In the genomic region with DNA sequence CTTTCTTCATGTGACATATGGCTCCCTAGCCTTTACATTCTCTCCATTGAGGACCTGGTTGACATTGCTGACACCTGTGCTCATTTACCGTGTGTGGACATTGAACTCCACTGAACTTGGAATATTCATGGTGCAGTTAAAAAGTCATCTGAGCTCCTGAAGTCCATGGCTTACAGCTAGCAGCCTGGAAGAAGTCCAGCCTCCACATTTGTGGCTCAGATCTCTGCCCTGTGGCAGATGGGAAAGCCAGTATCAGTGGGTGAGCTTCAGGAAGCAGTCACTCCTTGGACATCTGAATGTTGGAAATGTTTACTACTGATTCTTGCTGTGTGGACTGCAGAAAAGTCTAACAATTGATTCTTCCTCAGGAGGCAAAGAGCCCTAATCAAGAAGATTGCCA, we compare ENCODE assay signal across 24 mouse cellular contexts. TPM values are rescaled to one million over a fixed set of nuclear protein-coding genes. Genes with fewer than 3 reads are reported as not detected.
A peak's percentile ranks its signal among the peaks of the same experiment; 100 is the strongest.
DNase-seq lines count a peak whose midpoint lies in the region; ATAC-seq and TF ChIP-seq lines count a peak whose summit lies in the region.
"Had no signal": no experiment of that assay in that cellular context is flagged by ENCODE, and none has a peak within 500 bp of the region (broad histone marks: within the 10 kb centered on the region; RNA-seq: fewer than 3 reads in every experiment).

No protein-coding gene starts in this region.

- H3K36me3 ChIP-seq in kidney, embryonic 14.5 days (ENCODE audit: control insufficient read depth, insufficient read depth, low read length): peaks cover 7% of the 10 kb centered on the region; the same call in 1 of the 2 replicates
- H3K36me3 ChIP-seq in intestine, postnatal 0 days (ENCODE audit: control insufficient read depth, insufficient read depth): peaks cover 6% of the 10 kb centered on the region
- H3K36me3 ChIP-seq: stomach, embryonic 15.5 days had no signal

- peak; percentile 1 for DNase-seq in CD4-positive, CD25-positive, alpha-beta regulatory T cell, adult 2 months (ENCODE audit: low read depth, low spot score)
- peak; percentile 31 for DNase-seq in kidney, adult 9 months
- peak; percentile 92 for DNase-seq in cerebellum, adult 11-12 months
- peak; percentile 80 to 88 for DNase-seq in cerebellum, postnatal 14 days
- DNase-seq in adrenal gland, postnatal 25 days: no peak
- DNase-seq: adrenal gland, postnatal 10 days; gastrocnemius, postnatal 36 days; lung, embryonic 14.5 days; lung, postnatal 4 days; right cerebral cortex, postnatal 25 days; thymus, adult 18-20 months; thymus, postnatal 4 days had no signal

- TF ChIP-seq CTCF in intestine, postnatal 0 days (IDR thresholded peaks at IDR 0.05; ENCODE audit: low read depth): no peak

- H3K27me3 ChIP-seq in kidney, embryonic 14.5 days (ENCODE audit: control insufficient read depth, insufficient read depth, low read length): no peaks in the 10 kb centered on the region
- H3K27me3 ChIP-seq in intestine, postnatal 0 days (replicated peaks; ENCODE audit: control insufficient read depth, insufficient read depth, low read length): no peaks in the 10 kb centered on the region
- H3K27me3 ChIP-seq: embryonic facial prominence, embryonic 13.5 days; limb, embryonic 12.5 days; stomach, embryonic 15.5 days had no signal

- no peak overlapping the region for H3K4me3 ChIP-seq in kidney, embryonic 14.5 days (ENCODE audit: low read length)
- no peak overlapping the region for H3K4me3 ChIP-seq in intestine, postnatal 0 days (ENCODE audit: low read depth, low read length)

- peaks cover 7% of the 10 kb centered on the region; the same call in 1 of the 2 replicates for H3K4me1 ChIP-seq in kidney, embryonic 14.5 days (ENCODE audit: control insufficient read depth, insufficient read depth, low read length)
- 0 out of 2 replicates have a peak, but pooled peaks cover 6% of the 10 kb centered on the region for H3K4me1 ChIP-seq in intestine, postnatal 0 days (replicated peaks; ENCODE audit: control insufficient read depth, insufficient read depth, low read length)

- H3K9me3 ChIP-seq in kidney, embryonic 14.5 days (ENCODE audit: control insufficient read depth, low read length): no peaks in the 10 kb centered on the region
- no peaks in the 10 kb centered on the region for H3K9me3 ChIP-seq in intestine, postnatal 0 days (ENCODE audit: control insufficient read depth)
- H3K9me3 ChIP-seq: embryonic facial prominence, embryonic 13.5 days; G1E; hindbrain, embryonic 10.5 days; limb, embryonic 12.5 days; midbrain, embryonic 10.5 days; stomach, embryonic 15.5 days had no signal

- no peak for ATAC-seq in CD4-positive, CD25-positive, alpha-beta regulatory T cell, adult 4 months
- no peak for ATAC-seq in kidney, embryonic 14.5 days (ENCODE audit: low FRiP score, low TSS enrichment)
- ATAC-seq in intestine, postnatal 0 days: no peak
- ATAC-seq: activated CD4-positive, CD25-positive, alpha-beta regulatory T cell, adult 4 months had no signal

- WGBS in kidney, embryonic 14.5 days: 76% methylated on average over 1 of the region's 1 CpGs
- WGBS in intestine, postnatal 0 days: 56% methylated on average over 1 of the region's 1 CpGs

- H3K27ac ChIP-seq in kidney, embryonic 14.5 days (ENCODE audit: low read depth, low read length): no peak overlapping the region
- H3K27ac ChIP-seq in intestine, postnatal 0 days (ENCODE audit: low read depth, low read length): no peak overlapping the region
- H3K27ac ChIP-seq: embryonic facial prominence, embryonic 13.5 days; hindbrain, embryonic 10.5 days; limb, embryonic 12.5 days; stomach, embryonic 15.5 days had no signal

- no peak overlapping the region for H3K9ac ChIP-seq in kidney, embryonic 14.5 days (ENCODE audit: low read depth, low read length)
- H3K9ac ChIP-seq in intestine, postnatal 0 days (ENCODE audit: low read depth, low read length): no peak overlapping the region
- H3K9ac ChIP-seq: embryonic facial prominence, embryonic 13.5 days; limb, embryonic 12.5 days; lung, embryonic 14.5 days; stomach, embryonic 15.5 days had no signal

- no peak overlapping the region for H3K4me2 ChIP-seq in kidney, embryonic 14.5 days (replicated peaks; ENCODE audit: low read depth, low read length)
- H3K4me2 ChIP-seq in intestine, postnatal 0 days (replicated peaks; ENCODE audit: low read depth): no peak overlapping the region
- H3K4me2 ChIP-seq: lung, embryonic 14.5 days; stomach, embryonic 15.5 days had no signal

RNA-seq across cellular contexts. Expression of a gene that starts 1.2 kb away (rescaled TPM):
- 100 to 1,000 TPM; 149 to 151 TPM for polyA plus RNA-seq in CD4-positive, CD25-positive, alpha-beta regulatory T cell, adult 4 months (2017; shearing (Covaris generic))
- polyA plus RNA-seq in kidney, embryonic 14.5 days (2014; fragmentation: Nextera tagmentation; extraction: Ambion mirVana): 48.0 and 53.6 TPM in 2 replicates
- polyA plus RNA-seq in intestine, postnatal 0 days (2015; fragmentation: Nextera tagmentation; extraction: Ambion mirVana): 40.5 and 42.0 TPM in 2 replicates
- 48.2 and 51.3 TPM in 2 replicates for total RNA-seq in adrenal gland, postnatal 25 days (2021)

RNA-seq across cellular contexts. Expression of a gene that starts 29.9 kb away (rescaled TPM):
- polyA plus RNA-seq in CD4-positive, CD25-positive, alpha-beta regulatory T cell, adult 4 months (2017; shearing (Covaris generic)): under 1 TPM; 0.35 to 0.42 TPM
- 0.53 and 0.93 TPM in 2 replicates for polyA plus RNA-seq in kidney, embryonic 14.5 days (2014; fragmentation: Nextera tagmentation; extraction: Ambion mirVana)
- polyA plus RNA-seq in intestine, postnatal 0 days (2015; fragmentation: Nextera tagmentation; extraction: Ambion mirVana): 0.47 and 0.50 TPM in 2 replicates
- total RNA-seq in adrenal gland, postnatal 25 days (2021): not detected in 2 replicates
- total RNA-seq: gastrocnemius, postnatal 36 days; layer of hippocampus, postnatal 14 days; midbrain, postnatal 0 days had no signal

RNA-seq across cellular contexts. Expression of a gene that starts 30.2 kb away (rescaled TPM):
- polyA plus RNA-seq in CD4-positive, CD25-positive, alpha-beta regulatory T cell, adult 4 months (2017; shearing (Covaris generic)): 10 to 100 TPM; 11.0 to 15.5 TPM
- 6.1 and 6.5 TPM in 2 replicates for polyA plus RNA-seq in kidney, embryonic 14.5 days (2014; fragmentation: Nextera tagmentation; extraction: Ambion mirVana)
- 13.7 and 14.8 TPM in 2 replicates for polyA plus RNA-seq in intestine, postnatal 0 days (2015; fragmentation: Nextera tagmentation; extraction: Ambion mirVana)
- total RNA-seq in adrenal gland, postnatal 25 days (2021): 26.7 and 27.9 TPM in 2 replicates

RNA-seq across cellular contexts. Expression of a gene that starts 36.5 kb away (rescaled TPM):
- polyA plus RNA-seq in CD4-positive, CD25-positive, alpha-beta regulatory T cell, adult 4 months (2017; shearing (Covaris generic)): 10 to 100 TPM; 46.2 to 47.3 TPM
- 17.9 and 30.5 TPM in 2 replicates for polyA plus RNA-seq in kidney, embryonic 14.5 days (2014; fragmentation: Nextera tagmentation; extraction: Ambion mirVana)
- polyA plus RNA-seq in intestine, postnatal 0 days (2015; fragmentation: Nextera tagmentation; extraction: Ambion mirVana): 6.5 and 7.1 TPM in 2 replicates
- 27.7 and 40.6 TPM in 2 replicates for total RNA-seq in adrenal gland, postnatal 25 days (2021)
